In genomic region chr17:50291485-50292200, GRCm38 (mm10) we compare ENCODE assay signal across 9 mouse cellular contexts. TPM values are rescaled to one million over a fixed set of nuclear protein-coding genes. Genes with fewer than 3 reads are reported as not detected.
A peak's percentile ranks its signal among the peaks of the same experiment; 100 is the strongest.
DNase-seq lines count a peak whose midpoint lies in the region; ATAC-seq lines count a peak whose summit lies in the region.
"Had no signal": no experiment of that assay in that cellular context is flagged by ENCODE, and none has a peak within 500 bp of the region (broad histone marks: within the 10 kb centered on the region; RNA-seq: fewer than 3 reads in every experiment).

No protein-coding gene starts in this region.

- no peaks in the 10 kb centered on the region for H3K36me3 ChIP-seq in forebrain, embryonic 13.5 days (ENCODE audit: poor library complexity, severe bottlenecking)
- H3K36me3 ChIP-seq in forebrain, embryonic 11.5 days (ENCODE audit: control insufficient read depth, insufficient read depth, low read length), result no peaks in the 10 kb centered on the region
- peaks cover 9% of the 10 kb centered on the region; the same call in 1 of the 2 replicates for H3K36me3 ChIP-seq in midbrain, embryonic 10.5 days
- no peaks in the 10 kb centered on the region; the same call in 1 of the 2 replicates for H3K36me3 ChIP-seq in midbrain, embryonic 13.5 days
- H3K36me3 ChIP-seq in splenic B cell, adult 2 months (ENCODE audit: control insufficient read depth, insufficient read depth, low read length, poor library complexity, severe bottlenecking), result no peaks in the 10 kb centered on the region

- no peak overlapping the region for H3K9ac ChIP-seq in forebrain, embryonic 13.5 days
- H3K9ac ChIP-seq in forebrain, embryonic 11.5 days (ENCODE audit: low read length), result no peak overlapping the region
- no peak overlapping the region for H3K9ac ChIP-seq in midbrain, embryonic 13.5 days (replicated peaks)

- peak; percentile 22; the same call in 1 of the 2 replicates for ATAC-seq in forebrain, embryonic 13.5 days
- ATAC-seq in forebrain, embryonic 11.5 days (replicated peaks; ENCODE audit: low FRiP score), result no peak
- no peak for ATAC-seq in midbrain, embryonic 13.5 days
- ATAC-seq in hematopoietic stem cell, adult 5-6 weeks (replicated peaks in 1 of 2; ENCODE audit: insufficient read depth in 1 of 2, low FRiP score in 2 of 2, low TSS enrichment in 1 of 2, low read depth in 1 of 2, poor library complexity in 2 of 2, severe bottlenecking in 2 of 2), result 0 out of 4 replicates have a peak, but pooled peaks have one; percentile 47 to 48

- no peaks in the 10 kb centered on the region for H3K4me1 ChIP-seq in forebrain, embryonic 13.5 days
- H3K4me1 ChIP-seq in forebrain, embryonic 11.5 days (replicated peaks; ENCODE audit: control insufficient read depth, insufficient read depth, low read length), result no peaks in the 10 kb centered on the region; the same call in 1 of the 2 replicates
- peaks cover 4% of the 10 kb centered on the region for H3K4me1 ChIP-seq in midbrain, embryonic 10.5 days
- no peaks in the 10 kb centered on the region for H3K4me1 ChIP-seq in midbrain, embryonic 13.5 days (replicated peaks)

- H3K27ac ChIP-seq in forebrain, embryonic 13.5 days, result no peak overlapping the region
- H3K27ac ChIP-seq in forebrain, embryonic 11.5 days (ENCODE audit: low read depth, low read length), result no peak overlapping the region
- no peak overlapping the region for H3K27ac ChIP-seq in midbrain, embryonic 10.5 days (replicated peaks)
- no peak overlapping the region for H3K27ac ChIP-seq in midbrain, embryonic 13.5 days

- intact Hi-C loops in left cerebral cortex, postnatal 10 days (cut with DNase I), result loop anchor here (5.0 to 10.0 kb wide), 5 partner anchors 216 to 683 kb away; partner anchors contain the start of gene Plcl2

- no peak overlapping the region for H3K4me2 ChIP-seq in forebrain, embryonic 13.5 days
- H3K4me2 ChIP-seq in forebrain, embryonic 11.5 days (ENCODE audit: low read depth, low read length, severe bottlenecking), result no peak overlapping the region
- H3K4me2 ChIP-seq in midbrain, embryonic 13.5 days (replicated peaks), result no peak overlapping the region

- H3K27me3 ChIP-seq in forebrain, embryonic 13.5 days, result no peaks in the 10 kb centered on the region
- H3K27me3 ChIP-seq in forebrain, embryonic 11.5 days (ENCODE audit: control insufficient read depth, insufficient read depth, low read length), result no peaks in the 10 kb centered on the region
- no peaks in the 10 kb centered on the region for H3K27me3 ChIP-seq in midbrain, embryonic 10.5 days (ENCODE audit: low read depth, poor library complexity, severe bottlenecking)
- no peaks in the 10 kb centered on the region for H3K27me3 ChIP-seq in midbrain, embryonic 13.5 days
- H3K27me3 ChIP-seq in splenic B cell, adult 2 months (ENCODE audit: control insufficient read depth, insufficient read depth, low read length, poor library complexity, severe bottlenecking), result no peaks in the 10 kb centered on the region

- H3K4me3 ChIP-seq in forebrain, embryonic 13.5 days, result no peak overlapping the region
- no peak overlapping the region for H3K4me3 ChIP-seq in forebrain, embryonic 11.5 days (ENCODE audit: low read depth, low read length)
- H3K4me3 ChIP-seq in midbrain, embryonic 10.5 days, result peak overlapping the region; percentile 55; the same call in 1 of the 2 replicates
- H3K4me3 ChIP-seq in midbrain, embryonic 13.5 days (replicated peaks), result no peak overlapping the region

- 17% methylated on average over 3 of the region's 3 CpGs for WGBS in forebrain, embryonic 13.5 days
- WGBS in forebrain, embryonic 11.5 days, result 22% methylated on average over 3 of the region's 3 CpGs
- 32% methylated on average over 3 of the region's 3 CpGs for WGBS in midbrain, embryonic 10.5 days
- WGBS in midbrain, embryonic 13.5 days, result 19% methylated on average over 3 of the region's 3 CpGs

- H3K9me3 ChIP-seq in forebrain, embryonic 13.5 days (replicated peaks), result peaks cover 14% of the 10 kb centered on the region
- peaks cover 10% of the 10 kb centered on the region for H3K9me3 ChIP-seq in forebrain, embryonic 11.5 days (ENCODE audit: control insufficient read depth, low read length)
- peaks cover 18% of the 10 kb centered on the region for H3K9me3 ChIP-seq in midbrain, embryonic 10.5 days (replicated peaks)
- H3K9me3 ChIP-seq in midbrain, embryonic 13.5 days, result peaks cover 10% of the 10 kb centered on the region; the same call in 1 of the 2 replicates

- DNase-seq in forebrain, embryonic 11.5 days (ENCODE audit: low spot score), result no peak
- DNase-seq in midbrain, embryonic 10.5 days (ENCODE audit: low spot score), result no peak
- peak; percentile 66 for DNase-seq in splenic B cell, adult 2 months (ENCODE audit: low read depth, low spot score)
- DNase-seq in kidney, adult 8-10 months, result no peak
- no peak for DNase-seq in left cerebral cortex, postnatal 10 days (ENCODE audit: extremely low spot score in 1 of 2, low spot score in 2 of 2)

RNA-seq across cellular contexts. Expression of gene Dazl, which starts 1.8 kb away (rescaled TPM):
- polyA plus RNA-seq in forebrain, embryonic 13.5 days (2015; fragmentation: Nextera tagmentation; extraction: Ambion mirVana), result 0.18 and 0.50 TPM in 2 replicates
- polyA plus RNA-seq in forebrain, embryonic 11.5 days (2014; fragmentation: Nextera tagmentation; extraction: Ambion mirVana), result not detected in 2 replicates
- 0.16 TPM in 1 of 2 replicates, not detected in the other for polyA plus RNA-seq in midbrain, embryonic 10.5 days (2016; fragmentation: Nextera tagmentation; extraction: Ambion mirVana)
- 0.27 and 0.30 TPM in 2 replicates for polyA plus RNA-seq in midbrain, embryonic 13.5 days (2015; fragmentation: Nextera tagmentation; extraction: Ambion mirVana)
- 0.25 and 1.6 TPM in 2 replicates for total RNA-seq in hematopoietic stem cell, adult 5-6 weeks (2017)
- 1 to 10 TPM; 2.5 to 2.6 TPM for total RNA-seq in left cerebral cortex, postnatal 10 days (2021)
- polyA plus RNA-seq: spleen, adult 2 months had no signal

Comparison
In these comparisons a context has a peak if more than half of its experiments do, and no peak if none do; other contexts are left out.
1. ATAC-seq: peak in forebrain, embryonic 13.5 days (single experiment) and hematopoietic stem cell, adult 5-6 weeks (2 of 2); none in forebrain, embryonic 11.5 days (single experiment) and midbrain, embryonic 13.5 days (single experiment).